Mouse (Mus musculus): ENCODE measurements at regions not wholly inside any gene's neighbourhood (a gene's known extent, or its start where the extent isn't known, plus 50 kb on each side); places are given as distances from the start of the nearest gene placed in this dataset.

- no peak for DNase-seq (ENCODE audit: low read depth, low spot score)
- Histone ChIP-seq H3K27me3 (ENCODE audit: control insufficient read depth in 1 of 2, insufficient read depth in 2 of 2, low read length in 2 of 2) (no peaks in the 10 kb centered on the region), H3K9ac (ENCODE audit: control insufficient read depth, low read depth, low read length, poor library complexity, severe bottlenecking) (no peak overlapping the region), H3K9me3 (replicated peaks; ENCODE audit: insufficient read depth, low read length) (no peaks in the 10 kb centered on the region), H3K79me2 (ENCODE audit: control insufficient read depth, insufficient read depth, low read length, poor library complexity) (no peaks in the 10 kb centered on the region), H3K27ac (ENCODE audit: control insufficient read depth, low read depth, low read length) (no peak overlapping the region), H3K4me3 (ENCODE audit: control insufficient read depth in 1 of 2, insufficient read depth in 1 of 2, low read depth in 2 of 2, low read length in 2 of 2) (no peak overlapping the region), H3K36me3 (ENCODE audit: control insufficient read depth in 1 of 2, insufficient read depth in 2 of 2, low read length in 2 of 2) (no peaks in the 10 kb centered on the region), H3K4me1 (ENCODE audit: control insufficient read depth in 1 of 2, insufficient read depth in 2 of 2, low read length in 2 of 2) (no peaks in the 10 kb centered on the region)
- TF ChIP-seq SIN3A (IDR thresholded peaks at IDR 0.05; ENCODE audit: low read length) (no peak), ETS1 (IDR thresholded peaks at IDR 0.05; ENCODE audit: low read depth, low read length) (no peak), NELFE (IDR thresholded peaks at IDR 0.05; ENCODE audit: low read depth, low read length) (no peak), GATA1 (IDR thresholded peaks at IDR 0.05; ENCODE audit: low read depth, low read length) (no peak), KAT2A (conservative IDR thresholded peaks at IDR 0.05; ENCODE audit: low read depth, low read length) (no peak), TAL1 (IDR thresholded peaks at IDR 0.05; ENCODE audit: low read length) (no peak), MXI1 (IDR thresholded peaks at IDR 0.05; ENCODE audit: low read depth, low read length) (no peak), ELF1 (IDR thresholded peaks at IDR 0.05; ENCODE audit: low read depth, low read length) (no peak), ZKSCAN1 (IDR thresholded peaks at IDR 0.05; ENCODE audit: low read depth, low read length) (no peak), EP300 (IDR thresholded peaks at IDR 0.05; ENCODE audit: low read depth in 1 of 2, low read length in 2 of 2) (no peak), BHLHE40 (IDR thresholded peaks at IDR 0.05; ENCODE audit: borderline replicate concordance, low read depth, low read length) (no peak), MAFK (IDR thresholded peaks at IDR 0.05; ENCODE audit: borderline replicate concordance, low read depth, low read length) (no peak), CTCF (IDR thresholded peaks at IDR 0.05 in 2 of 3, conservative IDR thresholded peaks at IDR 0.05 in 1 of 3; ENCODE audit: control insufficient read depth in 1 of 3, insufficient read depth in 1 of 3, low read depth in 2 of 3, low read length in 3 of 3, poor library complexity in 1 of 3, severe bottlenecking in 1 of 3) (no peak), UBTF (IDR thresholded peaks at IDR 0.05; ENCODE audit: borderline replicate concordance, insufficient read depth, low read depth, low read length) (no peak), TCF12 (IDR thresholded peaks at IDR 0.05; ENCODE audit: low read depth, low read length) (no peak), MAZ (IDR thresholded peaks at IDR 0.05; ENCODE audit: low read depth, low read length) (no peak), SMC3 (IDR thresholded peaks at IDR 0.05; ENCODE audit: low read depth, low read length) (no peak), GABPA (IDR thresholded peaks at IDR 0.05; ENCODE audit: low read depth, low read length) (no peak), ZC3H11A (IDR thresholded peaks at IDR 0.05; ENCODE audit: low read depth, low read length) (no peak), MYC (IDR thresholded peaks at IDR 0.05; ENCODE audit: low read depth, low read length) (no peak)
Measured at GRCm38 (mm10) chr8:34513459-34514090, 402.0 kb upstream of the Gm10131 start.

All from MEL (cell line).